In the genomic region with DNA sequence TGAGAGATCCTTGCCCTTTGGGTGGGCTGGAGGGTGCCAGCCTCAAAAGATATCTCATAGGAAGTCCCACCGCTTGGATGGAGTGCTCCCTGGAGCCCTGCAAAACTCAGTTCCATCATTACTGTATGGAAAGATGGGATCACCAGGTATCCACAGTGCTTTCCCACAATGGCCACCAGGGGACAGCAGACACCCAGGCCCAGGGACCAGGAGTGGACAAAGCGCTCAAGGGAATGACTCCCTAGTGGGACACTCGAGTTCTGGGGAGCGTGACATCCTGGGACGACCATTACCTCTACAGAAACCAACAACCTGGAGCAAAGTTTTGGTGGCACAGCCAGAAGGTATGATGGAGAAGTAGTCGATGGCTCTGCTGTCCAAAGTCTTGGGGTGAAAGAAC, we compare ENCODE assay signal across 9 mouse cellular contexts. TPM values are rescaled to one million over a fixed set of nuclear protein-coding genes. Genes with fewer than 3 reads are reported as not detected.
A peak's percentile ranks its signal among the peaks of the same experiment; 100 is the strongest.
DNase-seq lines count a peak whose midpoint lies in the region; ATAC-seq lines count a peak whose summit lies in the region.
"Had no signal": no experiment of that assay in that cellular context is flagged by ENCODE, and none has a peak within 500 bp of the region (broad histone marks: within the 10 kb centered on the region; RNA-seq: fewer than 3 reads in every experiment).

No protein-coding gene starts in this region.

- no peak overlapping the region for H3K9ac ChIP-seq in forebrain, embryonic 16.5 days (replicated peaks; ENCODE audit: low read depth, low read length)

- no peaks in the 10 kb centered on the region for H3K36me3 ChIP-seq in forebrain, embryonic 10.5 days (replicated peaks)
- H3K36me3 ChIP-seq in forebrain, embryonic 16.5 days (ENCODE audit: control insufficient read depth, insufficient read depth) = no peaks in the 10 kb centered on the region

- H3K9me3 ChIP-seq in forebrain, embryonic 10.5 days = no peaks in the 10 kb centered on the region
- no peaks in the 10 kb centered on the region for H3K9me3 ChIP-seq in forebrain, embryonic 16.5 days (ENCODE audit: control insufficient read depth, low read length)

- ATAC-seq in forebrain, embryonic 16.5 days = no peak

- 37% methylated on average over 6 of the region's 6 CpGs for WGBS in forebrain, embryonic 10.5 days
- WGBS in forebrain, embryonic 16.5 days = 42% methylated on average over 6 of the region's 6 CpGs

- H3K4me2 ChIP-seq in forebrain, embryonic 16.5 days (ENCODE audit: low read length) = no peak overlapping the region

- no peak overlapping the region for H3K4me3 ChIP-seq in forebrain, embryonic 10.5 days
- H3K4me3 ChIP-seq in forebrain, embryonic 16.5 days (replicated peaks; ENCODE audit: low read length) = no peak overlapping the region

- no peaks in the 10 kb centered on the region for H3K4me1 ChIP-seq in forebrain, embryonic 10.5 days
- H3K4me1 ChIP-seq in forebrain, embryonic 16.5 days (replicated peaks; ENCODE audit: control insufficient read depth, insufficient read depth, low read length) = no peaks in the 10 kb centered on the region

- H3K27ac ChIP-seq in forebrain, embryonic 10.5 days = no peak overlapping the region
- no peak overlapping the region for H3K27ac ChIP-seq in forebrain, embryonic 16.5 days (ENCODE audit: low read length)

- H3K27me3 ChIP-seq in forebrain, embryonic 10.5 days (ENCODE audit: poor library complexity, severe bottlenecking) = peaks cover 59% of the 10 kb centered on the region
- no peaks in the 10 kb centered on the region for H3K27me3 ChIP-seq in forebrain, embryonic 16.5 days (replicated peaks; ENCODE audit: control insufficient read depth, insufficient read depth, low read length)

- peak; percentile 34 for DNase-seq in forebrain, embryonic 10.5 days (ENCODE audit: extremely low spot score, low spot score)
- DNase-seq in ovary, postnatal 36 days (ENCODE audit: low spot score) = peak; percentile 51
- no peak for DNase-seq in ovary, adult 18-20 months (ENCODE audit: low spot score)
- DNase-seq in embryo, embryonic 10.5 days (ENCODE audit: low spot score) = peak; percentile 67
- peak; percentile 82 for DNase-seq in kidney, postnatal 10 days
- peak; percentile 34 for DNase-seq in right cerebral cortex, adult 18-20 months
- no peak for DNase-seq in thymus, postnatal 10 days (ENCODE audit: low spot score in 2 of 2)

RNA-seq across cellular contexts. Expression of a gene that starts 8.7 kb away (rescaled TPM):
- 0.04 and 0.25 TPM in 2 replicates for polyA plus RNA-seq in forebrain, embryonic 10.5 days (2016; fragmentation: Nextera tagmentation; extraction: Ambion mirVana)
- 0.39 and 0.45 TPM in 2 replicates for polyA plus RNA-seq in forebrain, embryonic 16.5 days (2015; fragmentation: Nextera tagmentation; extraction: Ambion mirVana)

RNA-seq across cellular contexts. Expression of a gene that starts 24.8 kb away (rescaled TPM):
- 0.10 TPM in 1 of 2 replicates, not detected in the other for polyA plus RNA-seq in forebrain, embryonic 10.5 days (2016; fragmentation: Nextera tagmentation; extraction: Ambion mirVana)
- polyA plus RNA-seq in forebrain, embryonic 16.5 days (2015; fragmentation: Nextera tagmentation; extraction: Ambion mirVana) = 0.16 TPM in 2 replicates

RNA-seq across cellular contexts. Expression of a gene that starts 33.8 kb away (rescaled TPM):
- not detected in 2 replicates for polyA plus RNA-seq in forebrain, embryonic 10.5 days (2016; fragmentation: Nextera tagmentation; extraction: Ambion mirVana)
- polyA plus RNA-seq in forebrain, embryonic 16.5 days (2015; fragmentation: Nextera tagmentation; extraction: Ambion mirVana) = not detected in 2 replicates
- polyA plus RNA-seq: heart, embryonic 16.5 days had no signal

RNA-seq across cellular contexts. Expression of a gene that starts 41.5 kb away (rescaled TPM):
- not detected in 2 replicates for polyA plus RNA-seq in forebrain, embryonic 10.5 days (2016; fragmentation: Nextera tagmentation; extraction: Ambion mirVana)
- polyA plus RNA-seq in forebrain, embryonic 16.5 days (2015; fragmentation: Nextera tagmentation; extraction: Ambion mirVana) = not detected in 2 replicates

Comparison
In these comparisons a context has a peak if more than half of its experiments do, and no peak if none do; other contexts are left out.
1. DNase-seq: peak in forebrain, embryonic 10.5 days (single experiment), ovary, postnatal 36 days (single experiment), embryo, embryonic 10.5 days (single experiment), kidney, postnatal 10 days (single experiment) and right cerebral cortex, adult 18-20 months (single experiment); none in ovary, adult 18-20 months (single experiment) and thymus, postnatal 10 days (0 of 2).